Mouse (Mus musculus): ENCODE measurements around the gene Cbl. TPM values are rescaled to one million over a fixed set of nuclear protein-coding genes. Genes with fewer than 3 reads are reported as not detected.

Gene Cbl
- polyA plus RNA-seq, 1 experiment from 2014 or later = 19.6 TPM

DNA sequence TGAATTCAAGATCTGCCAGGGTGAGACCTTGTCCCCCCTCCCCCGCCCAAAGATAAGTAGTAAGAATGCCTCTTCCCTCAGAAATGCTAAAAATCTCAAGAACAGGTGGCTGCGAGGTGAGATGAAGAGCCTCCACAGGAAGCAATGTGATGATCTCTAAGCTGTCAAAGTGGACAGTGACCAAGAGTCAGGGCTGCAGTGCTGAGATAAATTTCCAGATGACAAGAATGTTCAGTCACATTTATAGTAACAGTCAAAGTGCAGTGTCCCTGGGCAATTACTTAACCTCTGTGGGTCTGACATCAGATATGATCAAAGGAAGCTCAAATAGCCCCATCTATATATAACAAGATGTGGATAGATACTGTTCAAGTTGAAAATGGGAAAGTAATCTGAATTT lies 56.4 kb downstream of the Cbl start:
- peaks cover 12% of the 10 kb centered on the region; the same call in 1 of the 2 replicates for H3K9me3 ChIP-seq
- WGBS = 86% methylated on average over 2 of the region's 2 CpGs
- no peak for ATAC-seq (ENCODE audit: low FRiP score, low read depth)

GRCm38 (mm10) chr9:44175957-44176356 lies 57.9 kb downstream of the Cbl start:
- H3K27me3 ChIP-seq = no peaks in the 10 kb centered on the region
- H3K27ac ChIP-seq = no peak overlapping the region
- no peak overlapping the region for H3K4me2 ChIP-seq (replicated peaks)
- peaks cover 5% of the 10 kb centered on the region; the same call in 1 of the 2 replicates for H3K4me1 ChIP-seq
- peaks cover 43% of the 10 kb centered on the region for H3K36me3 ChIP-seq
- ATAC-seq (ENCODE audit: low FRiP score, low read depth) = no peak
- WGBS = 96% methylated on average over 1 of the region's 1 CpGs
- no peak overlapping the region for H3K4me3 ChIP-seq
- no peak overlapping the region; the same call in 1 of the 2 replicates for H3K9ac ChIP-seq
- H3K9me3 ChIP-seq = peaks cover 12% of the 10 kb centered on the region; the same call in 1 of the 2 replicates

More for the DNA sequence above, 56.4 kb downstream of the Cbl start:
- Histone ChIP-seq H3K4me3 (no peak overlapping the region), H3K4me1 (peaks cover 5% of the 10 kb centered on the region; the same call in 1 of the 2 replicates), H3K9ac (no peak overlapping the region), H3K27me3 (no peaks in the 10 kb centered on the region), H3K36me3 (peaks cover 29% of the 10 kb centered on the region), H3K4me2 (replicated peaks) (no peak overlapping the region), H3K27ac (no peak overlapping the region)

GRCm38 (mm10) chr9:44175556-44175955 lies 58.3 kb downstream of the Cbl start:
- Histone ChIP-seq H3K9ac (no peak overlapping the region), H3K4me3 (no peak overlapping the region), H3K27ac (no peak overlapping the region), H3K27me3 (no peaks in the 10 kb centered on the region), H3K4me1 (peaks cover 5% of the 10 kb centered on the region; the same call in 1 of the 2 replicates), H3K9me3 (peaks cover 11% of the 10 kb centered on the region; the same call in 1 of the 2 replicates), H3K36me3 (peaks cover 46% of the 10 kb centered on the region), H3K4me2 (replicated peaks) (no peak overlapping the region)
- ATAC-seq (ENCODE audit: low FRiP score, low read depth) = no peak
- 71% methylated on average over 6 of the region's 6 CpGs for WGBS

GRCm38 (mm10) chr9:44170691-44171151 lies 63.1 kb downstream of the Cbl start:
- Histone ChIP-seq H3K9me3 (no peaks in the 10 kb centered on the region), H3K27ac (no peak overlapping the region), H3K4me2 (replicated peaks) (no peak overlapping the region), H3K27me3 (no peaks in the 10 kb centered on the region), H3K4me1 (peaks cover 1% of the 10 kb centered on the region; the same call in 1 of the 2 replicates), H3K4me3 (no peak overlapping the region), H3K36me3 (peaks cover 59% of the 10 kb centered on the region), H3K9ac (no peak overlapping the region)
- 88% methylated on average over 3 of the region's 3 CpGs for WGBS
- ATAC-seq (ENCODE audit: low FRiP score, low read depth) = no peak

- no peak overlapping the region for H3K4me3 ChIP-seq
- H3K27ac ChIP-seq = no peak overlapping the region
- 87% methylated on average over 5 of the region's 5 CpGs for WGBS
- H3K9ac ChIP-seq = no peak overlapping the region
- no peaks in the 10 kb centered on the region for H3K27me3 ChIP-seq
- no peak overlapping the region for H3K4me2 ChIP-seq (replicated peaks)
- H3K36me3 ChIP-seq = peaks cover 77% of the 10 kb centered on the region
- no peaks in the 10 kb centered on the region for H3K9me3 ChIP-seq
- no peak for ATAC-seq (ENCODE audit: low FRiP score, low read depth)
- H3K4me1 ChIP-seq = no peaks in the 10 kb centered on the region
Observed at GRCm38 (mm10) chr9:44168931-44169330, 64.9 kb downstream of the Cbl start.

- no peak overlapping the region for H3K4me3 ChIP-seq
- WGBS = 81% methylated on average over 3 of the region's 3 CpGs
- H3K4me2 ChIP-seq (replicated peaks) = no peak overlapping the region
- no peak for ATAC-seq (ENCODE audit: low FRiP score, low read depth)
- no peaks in the 10 kb centered on the region for H3K27me3 ChIP-seq
- H3K36me3 ChIP-seq = peaks cover 91% of the 10 kb centered on the region
- H3K9me3 ChIP-seq = no peaks in the 10 kb centered on the region
- H3K4me1 ChIP-seq = no peaks in the 10 kb centered on the region
- H3K27ac ChIP-seq = no peak overlapping the region
- H3K9ac ChIP-seq = no peak overlapping the region
Observed at GRCm38 (mm10) chr9:44159886-44160285, 74.0 kb downstream of the Cbl start.

DNA sequence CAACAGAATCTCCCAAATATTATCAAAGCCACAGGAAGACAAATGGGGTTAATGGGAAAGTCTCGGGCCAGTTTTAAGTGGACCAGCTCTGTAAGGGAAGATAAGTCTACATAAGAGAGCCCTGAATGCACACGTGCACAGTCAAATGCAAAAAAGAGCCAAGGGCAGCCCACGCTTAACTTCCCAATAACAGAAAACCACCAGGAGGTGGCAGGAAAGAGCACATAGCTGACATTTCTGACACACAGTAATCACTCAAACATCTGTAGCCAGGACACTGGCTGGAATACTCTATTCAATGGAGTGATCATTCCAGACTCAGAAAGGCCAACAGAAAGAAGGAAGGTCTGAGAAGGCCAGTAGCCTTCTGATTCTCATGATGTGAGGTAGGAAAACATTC lies 86.6 kb downstream of the Cbl start:
- no peak overlapping the region for H3K9ac ChIP-seq
- H3K4me2 ChIP-seq (replicated peaks) = no peak overlapping the region
- no peak for ATAC-seq (ENCODE audit: low FRiP score, low read depth)
- no peak overlapping the region for H3K27ac ChIP-seq
- H3K9me3 ChIP-seq = no peaks in the 10 kb centered on the region
- no peak overlapping the region for H3K4me3 ChIP-seq
- 64% methylated on average over 3 of the region's 3 CpGs for WGBS
- H3K27me3 ChIP-seq = no peaks in the 10 kb centered on the region
- no peaks in the 10 kb centered on the region for H3K4me1 ChIP-seq
- H3K36me3 ChIP-seq = peaks cover 75% of the 10 kb centered on the region

- no peaks in the 10 kb centered on the region for H3K4me1 ChIP-seq
- H3K36me3 ChIP-seq = peaks cover 76% of the 10 kb centered on the region
- no peak overlapping the region for H3K4me3 ChIP-seq
- H3K4me2 ChIP-seq (replicated peaks) = no peak overlapping the region
- no peak overlapping the region for H3K9ac ChIP-seq
- no peak for ATAC-seq (ENCODE audit: low FRiP score, low read depth)
- no peak overlapping the region for H3K27ac ChIP-seq
- H3K27me3 ChIP-seq = no peaks in the 10 kb centered on the region
- H3K9me3 ChIP-seq = no peaks in the 10 kb centered on the region
Observed at GRCm38 (mm10) chr9:44144718-44145060, 89.2 kb downstream of the Cbl start.

- peaks cover 76% of the 10 kb centered on the region for H3K36me3 ChIP-seq
Observed at GRCm38 (mm10) chr9:44144023-44144717, 89.7 kb downstream of the Cbl start.

GRCm38 (mm10) chr9:44143421-44143820 lies 90.4 kb downstream of the Cbl start:
- no peak for ATAC-seq (ENCODE audit: low FRiP score, low read depth)
- Histone ChIP-seq H3K36me3 (peaks cover 76% of the 10 kb centered on the region), H3K27ac (no peak overlapping the region; the same call in 1 of the 2 replicates), H3K4me3 (no peak overlapping the region), H3K9me3 (no peaks in the 10 kb centered on the region), H3K27me3 (no peaks in the 10 kb centered on the region), H3K4me2 (replicated peaks) (no peak overlapping the region), H3K9ac (no peak overlapping the region), H3K4me1 (no peaks in the 10 kb centered on the region)
- WGBS = 85% methylated on average over 5 of the region's 5 CpGs

More at GRCm38 (mm10) chr9:44144023-44144717, 89.7 kb downstream of the Cbl start:
- no peak overlapping the region for H3K27ac ChIP-seq
- no peaks in the 10 kb centered on the region for H3K9me3 ChIP-seq
- ATAC-seq (ENCODE audit: low FRiP score, low read depth) = no peak
- H3K4me1 ChIP-seq = no peaks in the 10 kb centered on the region
- no peak overlapping the region for H3K9ac ChIP-seq
- H3K27me3 ChIP-seq = no peaks in the 10 kb centered on the region
- H3K4me3 ChIP-seq = no peak overlapping the region
- 42% methylated on average over 6 of the region's 8 CpGs for WGBS
- H3K4me2 ChIP-seq (replicated peaks) = no peak overlapping the region

DNA sequence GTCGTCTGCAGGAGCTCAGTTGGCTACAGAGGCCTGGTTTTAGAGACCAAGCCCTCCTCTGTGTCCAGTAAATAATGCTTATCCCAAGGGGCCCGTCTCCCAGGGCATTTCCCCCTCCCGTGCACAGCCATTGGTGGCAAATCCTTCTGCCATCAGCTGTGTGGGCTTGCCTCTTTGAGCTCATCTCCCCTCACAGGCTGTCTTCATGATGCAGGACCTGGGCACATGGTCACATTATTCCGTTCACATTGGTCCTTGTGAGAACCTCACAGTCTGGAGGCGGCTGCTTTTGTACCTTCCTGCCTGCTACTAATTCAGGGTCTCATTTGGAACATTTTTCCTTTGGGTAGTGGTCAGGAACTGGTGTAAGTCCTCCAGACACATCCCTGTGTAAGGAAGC lies 91.9 kb downstream of the Cbl start:
- H3K27ac ChIP-seq = no peak overlapping the region
- ATAC-seq (ENCODE audit: low FRiP score, low read depth) = no peak
- 0 out of 2 replicates have a peak, but pooled peaks cover 1% of the 10 kb centered on the region for H3K27me3 ChIP-seq
- H3K4me3 ChIP-seq = no peak overlapping the region
- H3K4me2 ChIP-seq (replicated peaks) = no peak overlapping the region
- no peaks in the 10 kb centered on the region for H3K9me3 ChIP-seq
- 64% methylated on average over 5 of the region's 5 CpGs for WGBS
- no peak overlapping the region for H3K9ac ChIP-seq
- no peaks in the 10 kb centered on the region for H3K4me1 ChIP-seq
- peaks cover 81% of the 10 kb centered on the region for H3K36me3 ChIP-seq

DNA sequence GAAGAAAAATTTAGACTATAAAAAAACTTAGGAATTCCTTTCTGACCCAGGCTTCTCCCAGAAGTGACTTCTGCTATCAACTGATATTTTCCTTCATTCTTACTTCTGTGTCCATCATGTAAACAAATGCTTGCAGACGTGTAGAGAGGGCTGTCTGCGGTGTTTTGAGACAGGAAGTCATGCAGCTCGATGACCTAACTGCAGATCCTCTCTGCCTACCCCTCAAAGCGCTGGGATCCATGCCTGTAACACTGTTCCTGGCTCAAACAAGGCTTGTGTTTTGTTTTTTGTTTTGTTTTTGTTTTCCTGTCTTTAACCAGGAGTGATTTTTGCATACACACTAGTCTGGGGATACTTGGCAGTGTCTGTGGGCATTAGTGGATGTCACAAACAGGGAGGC lies 96.0 kb downstream of the Cbl start:
- no peak overlapping the region for H3K27ac ChIP-seq
- peaks cover 31% of the 10 kb centered on the region for H3K4me1 ChIP-seq
- H3K27me3 ChIP-seq = peaks cover 31% of the 10 kb centered on the region
- no peak overlapping the region for H3K4me3 ChIP-seq
- peaks cover 54% of the 10 kb centered on the region for H3K36me3 ChIP-seq
- WGBS = 69% methylated on average over 4 of the region's 4 CpGs
- no peak for ATAC-seq (ENCODE audit: low FRiP score, low read depth)
- H3K4me2 ChIP-seq (replicated peaks) = no peak overlapping the region
- H3K9me3 ChIP-seq = no peaks in the 10 kb centered on the region
- no peak overlapping the region for H3K9ac ChIP-seq
